Mouse (Mus musculus) MEL (cell line): ENCODE data around the gene Ifi211.
"Not testable (repeated sequence)": the region's sequence is repeated elsewhere in the genome, so short reads cannot be mapped to it uniquely, and the experiment has no call there.

ENCODE experiments used
- CHD2 ChIP-seq: IDR thresholded peaks from 2 replicates; pipeline ENCODE4 v1.6.1; 2011; ENCODE audit warnings: low read length, improper control_type of control experiment
- CTCF ChIP-seq, 3 experiments: IDR thresholded peaks in 2 of 3; conservative IDR thresholded peaks in 1 of 3; 2 replicates each; pipeline ENCODE4 v1.5.1; 2011 to 2012; ENCODE audit warnings: low read length in 3 of 3, low read depth in 2 of 3, mild to moderate bottlenecking in 2 of 3, improper control_type of control experiment in 1 of 3, inconsistent platforms in 1 of 3, mixed read lengths in 1 of 3, moderate library complexity in 1 of 3; ENCODE audit not compliant: control insufficient read depth in 1 of 3, insufficient read depth in 1 of 3, poor library complexity in 1 of 3, severe bottlenecking in 1 of 3
- E2F4 ChIP-seq: IDR thresholded peaks from 2 replicates; pipeline ENCODE4 v1.6.1; 2011; ENCODE audit warnings: low read depth, low read length, improper control_type of control experiment, borderline replicate concordance
- KAT2A ChIP-seq: conservative IDR thresholded peaks from 2 replicates; pipeline ENCODE4 v1.6.1; 2012; ENCODE audit warnings: low read depth, low read length, improper control_type of control experiment, inconsistent platforms
- NELFE ChIP-seq: IDR thresholded peaks from 2 replicates; pipeline ENCODE4 v1.6.1; 2011; ENCODE audit warnings: low read depth, low read length, improper control_type of control experiment

GRCm38 (mm10) chr1:173868586-173868985, 44.3 kb downstream of the Ifi211 start:
- not testable (repeated sequence) for TF ChIP-seq NELFE; CTCF (IDR thresholded peaks at IDR 0.05 in 2 of 3, conservative IDR thresholded peaks at IDR 0.05 in 1 of 3; ENCODE audit: control insufficient read depth in 1 of 3, insufficient read depth in 1 of 3, low read depth in 2 of 3, low read length in 3 of 3, poor library complexity in 1 of 3, severe bottlenecking in 1 of 3); CHD2; KAT2A; E2F4
